Mouse (Mus musculus) limb, embryonic 11.5 days (tissue): Measurements from ENCODE around the gene Atf7. TPM values are rescaled to one million over a fixed set of nuclear protein-coding genes. Genes with fewer than 3 reads are reported as not detected.

Experiments
- ATAC-seq: fragments of 200-750 bp; cut with Nextera tagmentation; 2 replicates; pipeline ENCODE4 v1.8.0; 2017; ENCODE audit warnings: low read depth; ENCODE audit not compliant: insufficient number of reproducible peaks, low FRiP score, low TSS enrichment
- DNase-seq: peaks from one replicate; pipeline ENCODE4 v3.0.0-alpha.2; 2015; ENCODE audit warnings: low spot score
- H3K27ac ChIP-seq: fragments of 300-500 bp; sonication (generic); replicated peaks from 2 replicates; pipeline ENCODE4 v1.5.1; 2014; ENCODE audit warnings: low read depth, mild to moderate bottlenecking, low read length
- H3K27me3 ChIP-seq: fragments of 300-500 bp; sonication (generic); 2 replicates; pipeline ENCODE4 v1.6.1; 2014; ENCODE audit warnings: mild to moderate bottlenecking, low read length, mixed read lengths; ENCODE audit not compliant: control insufficient read depth, insufficient read depth
- H3K36me3 ChIP-seq: fragments of 300-500 bp; sonication (generic); 2 replicates; pipeline ENCODE4 v1.6.1; 2014; ENCODE audit warnings: mild to moderate bottlenecking, low read length, moderate library complexity, mixed read lengths; ENCODE audit not compliant: control insufficient read depth, insufficient read depth
- H3K4me1 ChIP-seq: fragments of 300-500 bp; sonication (generic); 2 replicates; pipeline ENCODE4 v1.6.1; 2014; ENCODE audit warnings: low read length, mixed read lengths; ENCODE audit not compliant: control insufficient read depth, insufficient read depth
- H3K4me2 ChIP-seq: fragments of 300-500 bp; sonication (generic); 2 replicates; pipeline ENCODE4 v1.6.1; 2014; ENCODE audit warnings: low read depth, mild to moderate bottlenecking, moderate library complexity; ENCODE audit not compliant: severe bottlenecking
- H3K4me3 ChIP-seq: fragments of 300-500 bp; sonication (generic); 2 replicates; pipeline ENCODE4 v1.5.1; 2014; ENCODE audit warnings: low read depth, low read length
- H3K9ac ChIP-seq: fragments of 300-500 bp; sonication (generic); 2 replicates; pipeline ENCODE4 v1.6.1; 2014; ENCODE audit warnings: mild to moderate bottlenecking, low read length
- H3K9me3 ChIP-seq: fragments of 300-500 bp; sonication (generic); 2 replicates; pipeline ENCODE4 v1.6.1; 2016; ENCODE audit warnings: low read length; ENCODE audit not compliant: control insufficient read depth
- WGBS: fragments of 180-500 bp; shearing (Covaris S2); extraction: QIAGEN DNeasy Blood & Tissue Kit; methylation state at CpG from one replicate; pipeline ENCODE4 v1.1.7; 2014; 5-methylcytosine and 5-hydroxymethylcytosine counted together
- polyA plus RNA-seq: library from polyadenylated mRNA; unstranded; fragments of >200 nt; fragmentation: Nextera tagmentation; extraction: Ambion mirVana; gene quantifications from 2 replicates; pipeline ENCODE4 v1.2.1, GENCODE M21; 2014

Gene Atf7
- polyA plus RNA-seq, 1 experiment from 2014 or later, result 19.7 TPM

DNA sequence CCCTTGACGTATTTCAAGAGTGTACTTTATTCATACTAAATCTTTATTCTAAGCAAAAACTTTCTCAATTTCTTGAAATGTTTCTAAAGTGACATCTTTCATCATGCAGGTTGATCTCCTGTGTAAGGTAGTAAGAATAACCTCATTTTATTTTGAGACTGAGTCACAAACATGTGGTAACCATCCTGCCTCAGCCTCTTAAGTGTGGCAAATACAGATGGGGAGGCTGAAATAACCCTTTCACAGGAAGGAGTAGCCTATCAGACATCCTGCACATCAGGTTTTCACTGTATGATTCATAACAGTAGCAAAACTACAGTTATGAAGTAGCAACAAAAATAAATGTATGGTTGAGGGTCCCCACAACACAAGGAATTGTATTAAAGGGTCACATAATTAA lies 69.7 kb downstream of the Atf7 start:
- no peak for ATAC-seq
- no peak for DNase-seq
- H3K9ac ChIP-seq, result no peak overlapping the region
- no peaks in the 10 kb centered on the region for H3K9me3 ChIP-seq
- no peak overlapping the region for H3K4me3 ChIP-seq
- H3K27ac ChIP-seq, result no peak overlapping the region
- H3K36me3 ChIP-seq, result peaks cover 8% of the 10 kb centered on the region; the same call in 1 of the 2 replicates
- H3K27me3 ChIP-seq, result no peaks in the 10 kb centered on the region
- whole genome bisulfite sequencing, result 98% methylated on average over 1 of the region's 1 CpGs
- H3K4me2 ChIP-seq, result no peak overlapping the region
- H3K4me1 ChIP-seq, result no peaks in the 10 kb centered on the region

DNA sequence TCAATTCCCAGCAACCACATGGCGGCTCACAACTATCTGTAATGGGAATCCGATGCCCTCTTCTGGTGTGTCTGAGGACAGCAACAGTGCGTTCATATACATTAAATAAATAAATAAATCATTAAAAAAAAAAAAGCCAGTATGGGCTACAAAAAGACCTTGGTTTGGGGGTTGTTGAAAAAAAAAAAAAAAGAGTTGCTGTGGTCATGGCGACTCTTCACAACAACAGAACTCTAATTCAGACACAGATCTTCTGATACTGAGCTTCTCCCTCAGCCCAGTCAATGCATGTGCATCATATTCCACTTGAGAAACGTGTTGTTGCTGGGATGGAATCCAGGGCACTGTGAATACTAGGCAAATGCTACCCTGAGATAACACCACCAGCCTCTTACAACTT lies 72.7 kb downstream of the Atf7 start:
- WGBS, result 96% methylated on average over 5 of the region's 5 CpGs
- ATAC-seq, result no peak
- Histone ChIP-seq H3K27ac (no peak overlapping the region), H3K4me2 (no peak overlapping the region), H3K9me3 (no peaks in the 10 kb centered on the region), H3K4me3 (no peak overlapping the region), H3K36me3 (peaks cover 8% of the 10 kb centered on the region; the same call in 1 of the 2 replicates), H3K9ac (no peak overlapping the region), H3K4me1 (no peaks in the 10 kb centered on the region), H3K27me3 (no peaks in the 10 kb centered on the region)
- DNase-seq, result no peak

DNA sequence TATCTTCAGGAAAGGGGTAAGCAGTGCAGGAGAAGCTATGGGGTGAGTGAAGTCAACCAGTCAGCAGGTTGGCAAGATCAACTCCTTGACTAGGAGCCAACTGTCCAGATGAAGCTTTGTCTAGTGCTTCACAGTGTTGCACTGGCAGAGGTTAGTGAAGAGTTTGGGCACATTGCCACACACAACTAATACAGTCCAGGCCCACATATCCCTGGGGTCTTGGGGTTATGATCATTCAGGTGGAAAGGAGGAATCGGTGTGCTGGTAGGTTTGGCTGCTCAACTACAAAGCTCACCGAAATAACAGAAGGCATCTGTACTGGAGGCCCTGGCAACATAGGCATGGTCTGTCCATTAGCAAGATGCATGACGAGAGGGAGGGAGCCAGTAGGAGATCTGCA lies 77.8 kb downstream of the Atf7 start:
- Histone ChIP-seq H3K27me3 (no peaks in the 10 kb centered on the region), H3K27ac (no peak overlapping the region), H3K9ac (no peak overlapping the region), H3K36me3 (peaks cover 6% of the 10 kb centered on the region; the same call in 1 of the 2 replicates), H3K9me3 (no peaks in the 10 kb centered on the region), H3K4me2 (no peak overlapping the region), H3K4me1 (no peaks in the 10 kb centered on the region), H3K4me3 (no peak overlapping the region)
- ATAC-seq (no peak), DNase-seq (no peak)
- 91% methylated on average over 3 of the region's 3 CpGs for WGBS

DNA sequence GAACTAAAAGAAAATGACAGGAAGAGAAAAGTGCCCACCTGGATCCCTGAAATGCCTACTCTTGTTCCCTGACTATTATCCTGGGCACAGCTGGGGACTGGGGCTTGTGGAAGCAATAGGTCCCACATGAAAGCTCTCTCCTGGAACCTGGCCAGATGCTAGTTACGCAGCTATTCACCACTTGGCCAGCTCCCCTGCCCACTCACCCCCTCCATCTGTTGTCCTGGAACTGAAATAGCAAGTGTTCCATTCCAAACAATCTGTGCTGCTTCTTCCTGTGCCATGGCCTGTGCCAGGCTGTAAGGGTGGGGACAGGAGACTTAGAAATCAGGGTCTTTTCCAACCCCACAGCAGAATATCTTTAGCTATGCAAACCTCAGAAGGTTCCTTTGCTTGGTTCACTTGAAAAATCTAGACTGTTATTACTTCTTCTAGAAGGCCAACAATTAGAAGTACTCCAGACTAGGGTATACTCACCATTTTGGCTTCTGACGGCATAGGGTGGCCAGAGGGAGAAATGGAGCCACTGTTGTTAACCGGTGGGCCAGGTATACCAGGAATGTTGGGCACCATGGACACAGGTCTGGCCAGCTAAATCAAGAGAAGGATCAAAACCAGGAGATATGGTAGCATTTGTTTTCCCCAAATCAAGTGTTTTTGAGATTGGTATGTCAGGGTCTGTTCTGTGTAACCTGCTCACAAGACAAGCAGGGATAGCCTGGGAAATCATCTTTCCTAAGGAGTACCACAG lies 78.4 kb downstream of the Atf7 start:
- H3K36me3 ChIP-seq, result peaks cover 11% of the 10 kb centered on the region; the same call in 1 of the 2 replicates
- H3K27ac ChIP-seq, result no peak overlapping the region
- no peak for ATAC-seq
- no peaks in the 10 kb centered on the region for H3K4me1 ChIP-seq
- no peak for DNase-seq
- H3K9ac ChIP-seq, result no peak overlapping the region
- H3K4me3 ChIP-seq, result no peak overlapping the region
- no peaks in the 10 kb centered on the region for H3K27me3 ChIP-seq
- 90% methylated on average over 3 of the region's 3 CpGs for WGBS
- no peak overlapping the region for H3K4me2 ChIP-seq
- no peaks in the 10 kb centered on the region for H3K9me3 ChIP-seq

DNA sequence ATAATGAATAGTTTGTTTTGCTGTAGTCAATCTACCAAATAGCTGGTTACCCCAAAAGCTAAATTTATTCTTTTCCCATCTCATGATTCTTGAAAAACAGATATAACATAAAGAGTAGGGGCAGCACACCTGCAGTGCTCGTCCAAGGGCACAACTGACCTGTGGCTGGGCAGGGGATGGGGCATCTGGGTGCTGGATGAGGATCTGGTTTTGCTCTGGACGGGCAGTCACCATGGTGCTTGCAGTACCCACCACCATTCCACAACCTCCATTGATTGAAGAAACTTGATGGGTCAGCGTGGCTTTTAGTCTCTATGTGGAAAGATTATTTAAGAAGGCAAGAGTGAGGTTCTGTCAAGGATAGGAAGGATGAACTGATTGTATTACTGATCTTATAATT lies 79.0 kb downstream of the Atf7 start:
- Histone ChIP-seq H3K36me3 (peaks cover 11% of the 10 kb centered on the region; the same call in 1 of the 2 replicates), H3K9ac (no peak overlapping the region), H3K4me3 (no peak overlapping the region), H3K4me1 (no peaks in the 10 kb centered on the region), H3K4me2 (no peak overlapping the region), H3K27me3 (no peaks in the 10 kb centered on the region), H3K9me3 (no peaks in the 10 kb centered on the region), H3K27ac (no peak overlapping the region)
- WGBS, result 90% methylated on average over 3 of the region's 3 CpGs
- DNase-seq, result no peak
- ATAC-seq, result no peak

DNA sequence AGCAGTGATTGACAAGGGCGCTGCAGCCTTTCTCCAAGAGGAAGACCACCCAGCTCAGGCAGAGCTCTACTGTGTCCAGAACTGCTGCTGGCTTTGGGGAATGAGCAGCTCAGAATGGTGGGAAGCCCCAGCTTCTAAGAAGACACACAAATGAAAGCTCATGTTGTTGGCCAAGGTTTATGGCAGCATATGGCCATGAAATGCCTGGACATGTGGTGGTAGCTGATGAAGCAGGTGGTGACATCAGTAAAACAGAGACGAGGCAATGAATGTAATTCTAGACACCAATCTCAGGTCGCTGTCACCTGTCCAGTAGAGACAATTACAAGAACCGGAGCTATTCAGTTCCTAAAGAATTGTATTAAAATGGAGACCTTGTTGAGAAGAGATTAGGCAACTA lies 80.5 kb downstream of the Atf7 start:
- no peaks in the 10 kb centered on the region for H3K9me3 ChIP-seq
- no peak overlapping the region for H3K4me3 ChIP-seq
- peaks cover 11% of the 10 kb centered on the region; the same call in 1 of the 2 replicates for H3K36me3 ChIP-seq
- H3K9ac ChIP-seq, result no peak overlapping the region
- H3K4me1 ChIP-seq, result no peaks in the 10 kb centered on the region
- H3K4me2 ChIP-seq, result no peak overlapping the region
- DNase-seq, result no peak
- ATAC-seq, result no peak
- no peak overlapping the region for H3K27ac ChIP-seq
- 90% methylated on average over 4 of the region's 4 CpGs for whole genome bisulfite sequencing
- H3K27me3 ChIP-seq, result no peaks in the 10 kb centered on the region

DNA sequence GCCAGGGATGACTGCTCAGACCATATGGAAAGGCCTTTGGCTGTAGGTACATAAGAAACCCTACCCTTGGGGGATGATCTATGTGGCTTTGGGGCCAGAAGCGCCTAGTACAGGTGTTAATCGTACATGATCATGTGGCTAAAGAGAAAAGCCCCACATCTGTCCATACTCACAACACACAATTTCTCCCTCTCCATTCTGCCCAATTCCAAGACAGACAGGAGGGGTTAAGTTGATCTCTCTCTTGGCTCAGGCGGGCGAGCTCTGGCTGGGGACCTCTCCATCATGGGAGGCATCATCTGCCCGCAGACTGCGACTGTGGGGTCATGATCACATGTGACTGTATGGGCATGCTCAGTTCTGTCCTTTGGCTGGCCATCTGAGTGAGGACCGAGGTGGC lies 91.3 kb downstream of the Atf7 start:
- H3K9me3 ChIP-seq, result no peaks in the 10 kb centered on the region
- no peak overlapping the region for H3K27ac ChIP-seq
- peaks cover 6% of the 10 kb centered on the region; the same call in 1 of the 2 replicates for H3K36me3 ChIP-seq
- DNase-seq (no peak), ATAC-seq (no peak)
- no peak overlapping the region for H3K4me3 ChIP-seq
- no peaks in the 10 kb centered on the region for H3K4me1 ChIP-seq
- WGBS, result 78% methylated on average over 7 of the region's 7 CpGs
- no peaks in the 10 kb centered on the region for H3K27me3 ChIP-seq
- no peak overlapping the region for H3K9ac ChIP-seq
- H3K4me2 ChIP-seq, result no peak overlapping the region

DNA sequence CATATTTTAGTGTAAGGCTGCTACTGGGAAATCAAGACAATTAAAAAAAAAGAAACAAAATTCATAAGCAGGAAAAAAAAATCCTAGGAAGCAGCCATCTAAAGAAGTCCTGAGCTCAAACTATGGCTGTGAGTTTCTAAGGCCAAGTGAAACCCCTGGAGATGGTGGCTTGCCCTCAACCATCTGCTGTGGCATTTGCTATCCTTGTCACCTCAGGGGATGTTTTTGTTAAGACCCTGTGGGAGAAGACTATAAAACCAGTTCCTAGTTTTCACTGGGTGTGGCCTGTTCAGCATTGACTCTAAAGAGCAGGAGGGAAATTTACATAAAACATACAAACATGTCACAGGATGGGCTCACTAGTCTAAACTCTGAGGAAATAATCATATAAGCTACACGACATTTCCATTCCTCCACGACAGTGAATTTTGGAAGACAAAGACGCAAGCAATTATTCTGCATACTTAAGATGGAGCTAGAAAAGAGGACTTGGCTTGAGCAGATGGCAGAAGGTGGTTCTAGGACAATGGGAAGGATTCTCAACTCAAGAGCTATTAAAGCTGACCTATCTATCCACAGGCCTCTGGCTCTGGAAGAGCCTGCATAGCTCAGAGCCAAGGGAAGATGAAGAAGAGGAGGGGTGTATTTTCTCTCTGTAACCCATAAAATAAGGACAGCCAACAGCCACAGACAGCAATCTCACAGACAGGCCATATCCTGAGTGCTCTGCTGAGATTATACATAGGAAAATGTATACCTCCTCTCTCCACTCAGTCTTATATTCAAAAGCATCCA lies 93.0 kb downstream of the Atf7 start:
- 90% methylated on average over 3 of the region's 3 CpGs for WGBS
- no peak for DNase-seq
- Histone ChIP-seq H3K4me1 (no peaks in the 10 kb centered on the region), H3K27me3 (no peaks in the 10 kb centered on the region), H3K27ac (no peak overlapping the region), H3K4me3 (no peak overlapping the region), H3K9me3 (no peaks in the 10 kb centered on the region), H3K9ac (no peak overlapping the region), H3K36me3 (peaks cover 15% of the 10 kb centered on the region; the same call in 1 of the 2 replicates), H3K4me2 (no peak overlapping the region)
- ATAC-seq, result no peak
